Mouse (Mus musculus) erythroblast, adult 5-6 weeks (primary cell): Measurements from ENCODE around the gene Cdh15. TPM values are rescaled to one million over a fixed set of nuclear protein-coding genes. Genes with fewer than 3 reads are reported as not detected.

Experiments
- ATAC-seq: replicated peaks from 2 replicates; pipeline ENCODE4 v1.8.0; 2016; ENCODE audit warnings: moderate number of reproducible peaks, mild to moderate bottlenecking, moderate TSS enrichment, inconsistent platforms; ENCODE audit not compliant: poor library complexity, low FRiP score, severe bottlenecking
- total RNA-seq, 2 experiments: library from RNA; stranded (forward) in 1 of 2; stranded (reverse) in 1 of 2; fragments of 150-400 nt in 1 of 2; fragments of 200-764, 138-1000 nt in 1 of 2; gene quantifications; 2 replicates each; pipeline versions ENCODE4 v1.2.3 to v1.2.4; 2015 to 2017; ENCODE audit warnings: low replicate concordance in 2 of 2

Cdh15 gene
- total RNA-seq, 2 experiments from 2014 or later, result not detected

GRCm38 (mm10) chr8:122834971-122835370, 12.8 kb upstream of the Cdh15 start:
- ATAC-seq, result peak; percentile 68

GRCm38 (mm10) chr8:122836199-122836598, 11.6 kb upstream of the Cdh15 start:
- no peak for ATAC-seq

GRCm38 (mm10) chr8:122836696-122837095, 11.1 kb upstream of the Cdh15 start:
- no peak for ATAC-seq

GRCm38 (mm10) chr8:122844161-122844560, 3.6 kb upstream of the Cdh15 start:
- ATAC-seq, result no peak

- ATAC-seq, result no peak
These were observed 2.1 kb upstream of the Cdh15 start for GRCm38 (mm10) chr8:122845662-122846061.

GRCm38 (mm10) chr8:122849152-122849910, 1.6 kb downstream of the Cdh15 start:
- ATAC-seq, result no peak

GRCm38 (mm10) chr8:122850641-122851240, 3.0 kb downstream of the Cdh15 start:
- ATAC-seq, result no peak

- no peak for ATAC-seq
These were observed 4.2 kb downstream of the Cdh15 start for GRCm38 (mm10) chr8:122851692-122852545.

- ATAC-seq, result no peak
These were observed 4.8 kb downstream of the Cdh15 start for GRCm38 (mm10) chr8:122852546-122852905.

GRCm38 (mm10) chr8:122853340-122853771, 5.6 kb downstream of the Cdh15 start:
- no peak for ATAC-seq

GRCm38 (mm10) chr8:122854388-122854787, 6.6 kb downstream of the Cdh15 start:
- ATAC-seq, result no peak

GRCm38 (mm10) chr8:122855123-122855522, 7.4 kb downstream of the Cdh15 start:
- ATAC-seq, result no peak

- ATAC-seq, result no peak
These were observed 8.5 kb downstream of the Cdh15 start for GRCm38 (mm10) chr8:122856288-122856687.

GRCm38 (mm10) chr8:122859843-122860242, 12.1 kb downstream of the Cdh15 start:
- no peak for ATAC-seq

- ATAC-seq, result no peak
These were observed 17.0 kb downstream of the Cdh15 start for GRCm38 (mm10) chr8:122864719-122865129.

GRCm38 (mm10) chr8:122865441-122865840, 17.7 kb downstream of the Cdh15 start:
- no peak for ATAC-seq

- ATAC-seq, result no peak
These were observed 18.5 kb downstream of the Cdh15 start for GRCm38 (mm10) chr8:122866231-122866630.

- no peak for ATAC-seq
These were observed 20.2 kb downstream of the Cdh15 start for GRCm38 (mm10) chr8:122867982-122868381.

GRCm38 (mm10) chr8:122870377-122870863, 22.7 kb downstream of the Cdh15 start:
- no peak for ATAC-seq

GRCm38 (mm10) chr8:122871663-122872062, 23.9 kb downstream of the Cdh15 start:
- no peak for ATAC-seq
